Mouse (Mus musculus) lung, postnatal 0 days (tissue): ENCODE data around the gene Map3k20. TPM values are rescaled to one million over a fixed set of nuclear protein-coding genes. Genes with fewer than 3 reads are reported as not detected.

Experiments used
- ATAC-seq: fragments of 200-750 bp; cut with Nextera tagmentation; 2 replicates; pipeline ENCODE4 v1.8.0; 2017; ENCODE audit warnings: moderate library complexity
- DNase-seq: peaks from one replicate; pipeline ENCODE4 v3.0.0-alpha.2; 2016; ENCODE audit warnings: low spot score
- H3K27ac ChIP-seq: fragments of 300-500 bp; sonication (generic); 2 replicates; pipeline ENCODE4 v1.5.1; 2014; ENCODE audit warnings: antibody characterized with exemption, mild to moderate bottlenecking, low read length, mixed read lengths
- H3K27me3 ChIP-seq: fragments of 300-500 bp; sonication (generic); replicated peaks from 2 replicates; pipeline ENCODE4 v1.6.1; 2014; ENCODE audit warnings: low read length, mixed read lengths; ENCODE audit not compliant: insufficient read depth
- H3K36me3 ChIP-seq: fragments of 300-500 bp; sonication (generic); 2 replicates; pipeline ENCODE4 v1.6.1; 2014; ENCODE audit warnings: low read length, mixed read lengths; ENCODE audit not compliant: insufficient read depth
- H3K4me1 ChIP-seq: fragments of 300-500 bp; sonication (generic); 2 replicates; pipeline ENCODE4 v1.6.1; 2014; ENCODE audit warnings: antibody characterized with exemption, low read depth, low read length, mixed read lengths; ENCODE audit not compliant: insufficient read depth
- H3K4me2 ChIP-seq: fragments of 300-500 bp; sonication (generic); replicated peaks from 2 replicates; pipeline ENCODE4 v1.6.1; 2014; ENCODE audit warnings: low read depth, mild to moderate bottlenecking, low read length, moderate library complexity, mixed read lengths
- H3K4me3 ChIP-seq: fragments of 300-500 bp; sonication (generic); 2 replicates; pipeline ENCODE4 v1.5.1; 2014; ENCODE audit warnings: low read depth, low read length
- H3K9ac ChIP-seq: fragments of 300-500 bp; sonication (generic); replicated peaks from 2 replicates; pipeline ENCODE4 v1.6.1; 2014; ENCODE audit warnings: low read depth, mild to moderate bottlenecking
- H3K9me3 ChIP-seq: fragments of 300-500 bp; sonication (generic); 2 replicates; pipeline ENCODE4 v1.6.1; 2016; ENCODE audit warnings: low read length, mixed read lengths
- CTCF ChIP-seq: IDR thresholded peaks from 2 replicates; pipeline ENCODE4 v1.5.1; 2016; ENCODE audit warnings: antibody characterized with exemption, mild to moderate bottlenecking
- EP300 ChIP-seq: IDR thresholded peaks from 2 replicates; pipeline ENCODE4 v1.6.1; 2016; ENCODE audit warnings: antibody characterized with exemption, mild to moderate bottlenecking, control low read depth
- WGBS: fragments of 180-500 bp; shearing (Covaris S2); extraction: QIAGEN DNeasy Blood & Tissue Kit; methylation state at CpG from one replicate; pipeline ENCODE4 v1.1.7; 2014; 5-methylcytosine and 5-hydroxymethylcytosine counted together
- polyA plus RNA-seq: library from polyadenylated mRNA; unstranded; fragments of >200 nt; fragmentation: Nextera tagmentation; extraction: Ambion mirVana; gene quantifications from 2 replicates; pipeline ENCODE4 v1.2.1, GENCODE M21; 2015

The Map3k20 gene
- polyA plus RNA-seq, 1 experiment from 2014 or later: 18.5 TPM

DNA sequence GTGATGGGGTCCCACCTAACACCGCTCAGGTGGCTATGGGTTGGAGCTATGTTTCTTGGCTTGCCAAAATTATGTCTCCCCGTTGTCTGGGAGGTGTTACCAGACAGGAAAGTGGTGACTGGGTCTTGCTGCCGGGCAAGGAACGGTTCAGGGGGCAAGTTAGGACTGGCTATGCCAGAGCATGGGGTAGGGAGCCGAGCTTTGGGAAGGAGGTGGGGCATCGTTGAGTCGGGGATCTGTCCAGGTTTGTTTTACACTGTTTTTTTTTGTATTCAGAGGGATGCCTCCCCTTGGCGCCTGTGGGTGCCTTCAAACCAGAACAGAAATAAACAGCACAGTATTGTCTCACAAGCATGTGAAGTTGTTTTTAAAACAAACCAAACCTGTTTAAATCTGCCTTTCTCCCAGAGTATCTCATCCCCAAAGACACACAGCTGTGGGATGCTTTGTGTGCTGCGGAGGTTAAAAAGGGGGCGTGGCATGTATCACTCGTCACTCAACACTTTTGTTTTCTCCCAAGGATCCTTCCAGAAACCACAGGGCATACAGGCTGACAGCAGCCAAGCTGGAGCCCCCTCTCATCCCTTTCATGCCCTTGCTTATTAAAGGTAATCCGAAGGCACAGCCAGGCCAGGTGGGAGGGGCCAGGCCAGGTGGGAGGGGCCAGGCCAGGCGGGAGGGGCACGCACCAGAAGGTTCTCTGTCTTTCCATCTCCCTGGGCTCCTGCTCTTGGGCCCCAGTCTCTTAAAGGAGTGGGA is 43.5 kb upstream of the Map3k20 start:
- H3K4me2 ChIP-seq: 0 out of 2 replicates have a peak overlapping the region, but pooled peaks have one; percentile 6
- no peak overlapping the region for H3K27ac ChIP-seq
- WGBS: 52% methylated on average over 14 of the region's 14 CpGs
- no peaks in the 10 kb centered on the region for H3K27me3 ChIP-seq
- DNase-seq: no peak
- H3K4me3 ChIP-seq: no peak overlapping the region
- no peaks in the 10 kb centered on the region for H3K9me3 ChIP-seq
- TF ChIP-seq CTCF (no peak), EP300 (no peak)
- 0 out of 2 replicates have a peak, but pooled peaks cover 4% of the 10 kb centered on the region for H3K36me3 ChIP-seq
- ATAC-seq: no peak
- H3K4me1 ChIP-seq: no peaks in the 10 kb centered on the region; the same call in 1 of the 2 replicates
- H3K9ac ChIP-seq: no peak overlapping the region

GRCm38 (mm10) chr2:72242910-72243675 is 42.3 kb upstream of the Map3k20 start:
- H3K27me3 ChIP-seq: no peaks in the 10 kb centered on the region
- ATAC-seq (peak; percentile 57), DNase-seq (peak; percentile 36)
- 72% methylated on average over 12 of the region's 12 CpGs for WGBS
- H3K4me2 ChIP-seq: no peak overlapping the region
- no peak overlapping the region for H3K9ac ChIP-seq
- H3K4me1 ChIP-seq: no peaks in the 10 kb centered on the region; the same call in 1 of the 2 replicates
- no peak overlapping the region for H3K4me3 ChIP-seq
- H3K27ac ChIP-seq: no peak overlapping the region
- no peaks in the 10 kb centered on the region for H3K9me3 ChIP-seq
- TF ChIP-seq CTCF: no peak
- no peak for TF ChIP-seq EP300
- H3K36me3 ChIP-seq: 0 out of 2 replicates have a peak, but pooled peaks cover 4% of the 10 kb centered on the region

DNA sequence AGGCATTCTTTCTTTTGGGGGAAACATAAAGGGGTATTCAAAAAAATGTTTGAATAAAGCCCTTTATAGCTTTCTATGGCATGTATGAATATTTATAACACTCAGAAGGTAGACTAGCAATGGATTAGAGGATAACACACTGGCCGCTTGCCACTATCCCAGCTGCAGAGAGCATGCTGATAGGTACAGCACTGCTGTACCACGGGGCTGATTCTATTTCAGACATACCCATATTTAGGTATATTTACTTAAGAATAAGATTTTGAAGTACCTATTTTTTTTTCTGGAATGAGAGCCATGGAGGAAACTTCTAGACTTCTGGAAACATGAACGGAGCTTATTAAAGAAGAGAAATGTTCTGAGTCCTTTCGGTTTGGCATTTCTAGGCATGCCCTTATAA is 39.8 kb upstream of the Map3k20 start:
- Histone ChIP-seq H3K4me3 (no peak overlapping the region), H3K9ac (no peak overlapping the region), H3K27ac (no peak overlapping the region), H3K9me3 (no peaks in the 10 kb centered on the region), H3K4me1 (no peaks in the 10 kb centered on the region; the same call in 1 of the 2 replicates), H3K36me3 (0 out of 2 replicates have a peak, but pooled peaks cover 4% of the 10 kb centered on the region), H3K27me3 (no peaks in the 10 kb centered on the region), H3K4me2 (no peak overlapping the region)
- 63% methylated on average over 4 of the region's 4 CpGs for WGBS
- ATAC-seq (no peak), DNase-seq (no peak)
- TF ChIP-seq CTCF (no peak), EP300 (no peak)

DNA sequence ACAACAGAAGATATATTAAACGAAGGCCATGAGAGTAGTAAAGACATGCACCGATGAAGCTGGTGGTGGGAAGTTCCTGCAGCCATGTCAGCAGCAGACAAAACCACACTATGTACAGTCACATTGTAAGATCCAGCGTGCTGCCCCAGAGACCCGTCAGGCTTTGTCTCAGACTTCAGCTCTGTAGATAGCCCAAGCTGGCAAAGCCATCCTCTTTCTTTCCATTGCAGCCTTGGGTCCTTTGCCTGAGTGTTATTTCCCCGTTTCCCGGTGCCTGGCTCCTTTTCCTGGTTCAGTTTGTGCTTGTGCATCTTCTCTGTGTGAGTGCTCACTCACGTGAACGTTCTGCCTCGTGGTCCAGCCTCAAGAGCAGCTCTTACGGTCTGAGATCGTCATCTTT is 39.1 kb upstream of the Map3k20 start:
- H3K4me2 ChIP-seq: no peak overlapping the region
- H3K9me3 ChIP-seq: no peaks in the 10 kb centered on the region
- TF ChIP-seq EP300 (no peak), CTCF (no peak)
- ATAC-seq (no peak), DNase-seq (no peak)
- H3K27ac ChIP-seq: no peak overlapping the region
- H3K9ac ChIP-seq: no peak overlapping the region
- H3K36me3 ChIP-seq: 0 out of 2 replicates have a peak, but pooled peaks cover 4% of the 10 kb centered on the region
- 85% methylated on average over 11 of the region's 11 CpGs for WGBS
- H3K4me1 ChIP-seq: no peaks in the 10 kb centered on the region; the same call in 1 of the 2 replicates
- no peaks in the 10 kb centered on the region for H3K27me3 ChIP-seq
- H3K4me3 ChIP-seq: no peak overlapping the region

DNA sequence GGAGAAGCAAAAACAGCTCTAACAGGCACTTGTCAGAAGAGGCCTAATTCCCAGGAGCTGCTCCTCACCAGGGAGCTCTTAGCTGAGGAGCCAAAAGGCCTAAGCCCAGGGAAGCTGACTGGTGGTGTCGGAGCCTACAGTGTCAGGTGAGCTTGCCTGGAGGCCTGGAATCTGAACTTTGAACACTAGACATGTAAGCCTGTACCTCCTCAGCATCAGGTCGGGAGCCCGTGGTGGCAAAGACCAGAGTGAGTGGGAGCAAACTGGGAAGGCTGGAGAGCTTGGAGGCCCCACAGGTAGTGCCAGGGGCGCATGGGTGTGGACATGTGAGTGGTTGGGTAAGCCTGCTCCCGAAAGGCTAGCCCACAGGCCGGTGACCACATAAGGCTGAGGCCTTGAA is 37.6 kb upstream of the Map3k20 start:
- Histone ChIP-seq H3K4me2 (no peak overlapping the region), H3K9me3 (no peaks in the 10 kb centered on the region), H3K4me3 (no peak overlapping the region), H3K27me3 (no peaks in the 10 kb centered on the region), H3K9ac (no peak overlapping the region), H3K4me1 (no peaks in the 10 kb centered on the region), H3K27ac (0 out of 2 replicates have a peak overlapping the region, but pooled peaks have one; percentile 21), H3K36me3 (0 out of 2 replicates have a peak, but pooled peaks cover 4% of the 10 kb centered on the region)
- TF ChIP-seq EP300 (no peak), CTCF (no peak)
- ATAC-seq (no peak), DNase-seq (no peak)
- WGBS: 74% methylated on average over 6 of the region's 6 CpGs
